Mouse (Mus musculus): ENCODE measurements around the gene Luc7l. TPM values are rescaled to one million over a fixed set of nuclear protein-coding genes. Genes with fewer than 3 reads are reported as not detected.
A peak's percentile ranks its signal among the peaks of the same experiment; 100 is the strongest.

Luc7l gene
- total and polyA plus RNA-seq, 2 experiments from 2014 or later, result 90.6 to 95.2 TPM

- H3K27ac ChIP-seq (ENCODE audit: low read depth, low read length), result no peak overlapping the region
- 85% methylated on average over 8 of the region's 8 CpGs for WGBS
- H3K9ac ChIP-seq (replicated peaks; ENCODE audit: low read length, poor library complexity, severe bottlenecking), result no peak overlapping the region
- H3K9me3 ChIP-seq (ENCODE audit: low read length), result no peaks in the 10 kb centered on the region
- DNase-seq (ENCODE audit: low spot score), result no peak
- no peak for ATAC-seq (ENCODE audit: low FRiP score)
- no peak for TF ChIP-seq CTCF (IDR thresholded peaks at IDR 0.05)
- H3K4me1 ChIP-seq (ENCODE audit: insufficient read depth, low read length), result no peaks in the 10 kb centered on the region
- no peaks in the 10 kb centered on the region for H3K36me3 ChIP-seq (ENCODE audit: insufficient read depth, low read length)
- no peak overlapping the region for H3K4me2 ChIP-seq (ENCODE audit: low read depth, low read length, poor library complexity, severe bottlenecking)
- no peaks in the 10 kb centered on the region for H3K27me3 ChIP-seq (ENCODE audit: insufficient read depth, low read length)
- H3K4me3 ChIP-seq (ENCODE audit: low read depth, low read length), result no peak overlapping the region
These were observed 18.3 kb upstream of the Luc7l start for GRCm38 (mm10) chr17:26234386-26234785.

GRCm38 (mm10) chr17:26235077-26235815, 17.4 kb upstream of the Luc7l start:
- WGBS, result 54% methylated on average over 13 of the region's 13 CpGs
- DNase-seq (ENCODE audit: low spot score), result no peak

GRCm38 (mm10) chr17:26237667-26238066, 15.0 kb upstream of the Luc7l start:
- 83% methylated on average over 10 of the region's 10 CpGs for WGBS
- H3K9me3 ChIP-seq (ENCODE audit: low read length), result no peaks in the 10 kb centered on the region
- no peaks in the 10 kb centered on the region for H3K4me1 ChIP-seq (ENCODE audit: insufficient read depth, low read length)

More at GRCm38 (mm10) chr17:26235077-26235815, 17.4 kb upstream of the Luc7l start:
- Histone ChIP-seq H3K27me3 (ENCODE audit: insufficient read depth, low read length) (no peaks in the 10 kb centered on the region), H3K9me3 (ENCODE audit: low read length) (no peaks in the 10 kb centered on the region), H3K27ac (ENCODE audit: low read depth, low read length) (0 out of 2 replicates have a peak overlapping the region, but pooled peaks have one; percentile 43), H3K36me3 (ENCODE audit: insufficient read depth, low read length) (no peaks in the 10 kb centered on the region), H3K4me1 (ENCODE audit: insufficient read depth, low read length) (no peaks in the 10 kb centered on the region), H3K9ac (replicated peaks; ENCODE audit: low read length, poor library complexity, severe bottlenecking) (no peak overlapping the region), H3K4me2 (ENCODE audit: low read depth, low read length, poor library complexity, severe bottlenecking) (no peak overlapping the region), H3K4me3 (ENCODE audit: low read depth, low read length) (no peak overlapping the region)
- no peak for ATAC-seq (ENCODE audit: low FRiP score)
- no peak for TF ChIP-seq CTCF (IDR thresholded peaks at IDR 0.05)

GRCm38 (mm10) chr17:26239551-26239950, 13.1 kb upstream of the Luc7l start:
- 66% methylated on average over 2 of the region's 2 CpGs for WGBS
- Histone ChIP-seq H3K27me3 (ENCODE audit: insufficient read depth, low read length) (no peaks in the 10 kb centered on the region), H3K9me3 (ENCODE audit: low read length) (no peaks in the 10 kb centered on the region), H3K9ac (replicated peaks; ENCODE audit: low read length, poor library complexity, severe bottlenecking) (no peak overlapping the region), H3K4me2 (ENCODE audit: low read depth, low read length, poor library complexity, severe bottlenecking) (no peak overlapping the region), H3K36me3 (ENCODE audit: insufficient read depth, low read length) (no peaks in the 10 kb centered on the region), H3K4me1 (ENCODE audit: insufficient read depth, low read length) (0 out of 2 replicates have a peak, but pooled peaks cover 5% of the 10 kb centered on the region), H3K27ac (ENCODE audit: low read depth, low read length) (no peak overlapping the region), H3K4me3 (ENCODE audit: low read depth, low read length) (no peak overlapping the region)
- no peak for DNase-seq (ENCODE audit: low spot score)
- no peak for ATAC-seq (ENCODE audit: low FRiP score)
- no peak for TF ChIP-seq CTCF (IDR thresholded peaks at IDR 0.05)

More at GRCm38 (mm10) chr17:26237667-26238066, 15.0 kb upstream of the Luc7l start:
- no peak overlapping the region for H3K27ac ChIP-seq (ENCODE audit: low read depth, low read length)
- no peaks in the 10 kb centered on the region for H3K36me3 ChIP-seq (ENCODE audit: insufficient read depth, low read length)
- no peaks in the 10 kb centered on the region for H3K27me3 ChIP-seq (ENCODE audit: insufficient read depth, low read length)
- no peak for TF ChIP-seq CTCF (IDR thresholded peaks at IDR 0.05)
- ATAC-seq (ENCODE audit: low FRiP score) (no peak), DNase-seq (ENCODE audit: low spot score) (no peak)
- no peak overlapping the region for H3K4me3 ChIP-seq (ENCODE audit: low read depth, low read length)
- no peak overlapping the region for H3K4me2 ChIP-seq (ENCODE audit: low read depth, low read length, poor library complexity, severe bottlenecking)
- no peak overlapping the region for H3K9ac ChIP-seq (replicated peaks; ENCODE audit: low read length, poor library complexity, severe bottlenecking)

GRCm38 (mm10) chr17:26240120-26240790, 12.4 kb upstream of the Luc7l start:
- Histone ChIP-seq H3K9me3 (ENCODE audit: low read length) (no peaks in the 10 kb centered on the region), H3K9ac (replicated peaks; ENCODE audit: low read length, poor library complexity, severe bottlenecking) (no peak overlapping the region), H3K4me1 (ENCODE audit: insufficient read depth, low read length) (0 out of 2 replicates have a peak, but pooled peaks cover 5% of the 10 kb centered on the region), H3K4me3 (ENCODE audit: low read depth, low read length) (no peak overlapping the region), H3K4me2 (ENCODE audit: low read depth, low read length, poor library complexity, severe bottlenecking) (no peak overlapping the region), H3K27me3 (ENCODE audit: insufficient read depth, low read length) (no peaks in the 10 kb centered on the region), H3K27ac (ENCODE audit: low read depth, low read length) (no peak overlapping the region), H3K36me3 (ENCODE audit: insufficient read depth, low read length) (no peaks in the 10 kb centered on the region)
- ATAC-seq (ENCODE audit: low FRiP score) (no peak), DNase-seq (ENCODE audit: low spot score) (no peak)
- no peak for TF ChIP-seq CTCF (IDR thresholded peaks at IDR 0.05)
- 83% methylated on average over 6 of the region's 6 CpGs for WGBS

GRCm38 (mm10) chr17:26240990-26241389, 11.7 kb upstream of the Luc7l start:
- no peak overlapping the region for H3K4me3 ChIP-seq (ENCODE audit: low read depth, low read length)
- H3K36me3 ChIP-seq (ENCODE audit: insufficient read depth, low read length), result no peaks in the 10 kb centered on the region
- no peak overlapping the region for H3K27ac ChIP-seq (ENCODE audit: low read depth, low read length)
- no peak for ATAC-seq (ENCODE audit: low FRiP score)
- no peak overlapping the region for H3K9ac ChIP-seq (replicated peaks; ENCODE audit: low read length, poor library complexity, severe bottlenecking)
- 83% methylated on average over 6 of the region's 6 CpGs for WGBS
- no peak overlapping the region for H3K4me2 ChIP-seq (ENCODE audit: low read depth, low read length, poor library complexity, severe bottlenecking)
- H3K9me3 ChIP-seq (ENCODE audit: low read length), result no peaks in the 10 kb centered on the region
- no peak for TF ChIP-seq CTCF (IDR thresholded peaks at IDR 0.05)
- H3K4me1 ChIP-seq (ENCODE audit: insufficient read depth, low read length), result 0 out of 2 replicates have a peak, but pooled peaks cover 5% of the 10 kb centered on the region
- H3K27me3 ChIP-seq (ENCODE audit: insufficient read depth, low read length), result no peaks in the 10 kb centered on the region
- DNase-seq (ENCODE audit: low spot score), result no peak
